Mouse (Mus musculus): ENCODE data around the gene Arl11. TPM values are rescaled to one million over a fixed set of nuclear protein-coding genes. Genes with fewer than 3 reads are reported as not detected.
A peak's percentile ranks its signal among the peaks of the same experiment; 100 is the strongest.
"Not testable (repeated sequence)": the region's sequence is repeated elsewhere in the genome, so short reads cannot be mapped to it uniquely, and the experiment has no call there.

The Arl11 gene
- polyA plus RNA-seq, 1 experiment from 2014 or later: 1.1 TPM

DNA sequence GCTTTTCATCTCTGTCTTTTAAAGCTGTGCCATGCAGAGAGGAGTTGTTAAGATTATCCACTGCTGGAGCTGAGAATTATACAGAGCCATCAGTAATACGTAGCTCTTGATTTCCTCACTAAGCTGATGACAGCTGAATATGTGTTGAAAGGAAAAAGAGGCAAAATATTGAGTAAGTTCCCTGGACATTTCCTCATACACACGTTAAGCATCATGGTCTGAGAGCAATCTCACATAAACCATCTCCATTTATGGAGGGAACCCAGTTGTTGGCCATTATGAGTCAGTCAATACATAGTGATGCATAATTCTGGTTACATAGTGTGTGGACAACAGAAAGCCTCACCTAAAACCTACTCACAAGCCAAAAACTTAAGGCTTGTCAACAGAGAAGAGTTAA is 7.1 kb upstream of the Arl11 start:
- WGBS: 58% methylated on average over 2 of the region's 2 CpGs
- H3K9ac ChIP-seq: no peak overlapping the region
- no peaks in the 10 kb centered on the region for H3K9me3 ChIP-seq
- no peak for ATAC-seq (ENCODE audit: borderline replicate concordance, extremely low read depth, low FRiP score, low TSS enrichment)
- H3K4me1 ChIP-seq: no peaks in the 10 kb centered on the region
- H3K27me3 ChIP-seq: no peaks in the 10 kb centered on the region
- no peak overlapping the region for H3K4me3 ChIP-seq
- H3K4me2 ChIP-seq: no peak overlapping the region
- no peak overlapping the region for H3K27ac ChIP-seq
- no peaks in the 10 kb centered on the region for H3K36me3 ChIP-seq

DNA sequence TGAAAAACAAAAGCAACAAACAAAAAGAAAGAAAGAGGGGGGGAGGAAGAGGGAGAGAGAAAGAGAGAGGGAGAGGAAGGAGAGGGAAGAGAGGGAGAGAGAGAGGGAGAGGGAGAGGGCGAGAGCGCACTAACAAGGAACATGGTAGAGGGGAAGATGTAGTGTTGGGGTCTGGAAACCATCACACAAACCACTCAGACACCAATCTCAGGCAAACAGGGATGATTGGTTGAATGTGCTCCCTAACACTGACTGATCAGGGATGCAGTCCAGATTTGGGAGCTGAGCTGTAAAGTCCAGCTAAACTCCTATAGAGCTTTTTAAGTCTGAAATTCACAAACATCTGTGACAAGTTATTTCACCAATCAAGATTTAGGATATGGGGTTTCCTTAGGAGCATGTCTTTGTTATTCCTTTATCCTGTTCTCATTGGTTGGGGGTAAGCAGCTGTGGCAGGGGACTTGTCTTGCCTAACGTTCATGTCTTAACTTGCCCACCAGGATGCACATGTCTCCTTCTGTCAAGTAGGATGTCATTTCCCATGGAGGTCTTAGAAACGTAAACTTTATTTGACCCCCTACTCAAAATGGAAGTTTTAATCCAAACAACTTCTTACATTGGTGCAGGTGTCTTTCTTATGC is 5.5 kb upstream of the Arl11 start:
- ATAC-seq (ENCODE audit: borderline replicate concordance, extremely low read depth, low FRiP score, low TSS enrichment): no peak
- Histone ChIP-seq H3K4me1 (no peaks in the 10 kb centered on the region), H3K27ac (no peak overlapping the region), H3K36me3 (no peaks in the 10 kb centered on the region), H3K27me3 (no peaks in the 10 kb centered on the region), H3K9ac (no peak overlapping the region), H3K9me3 (no peaks in the 10 kb centered on the region), H3K4me2 (no peak overlapping the region), H3K4me3 (no peak overlapping the region)
- WGBS: 65% methylated on average over 4 of the region's 4 CpGs

DNA sequence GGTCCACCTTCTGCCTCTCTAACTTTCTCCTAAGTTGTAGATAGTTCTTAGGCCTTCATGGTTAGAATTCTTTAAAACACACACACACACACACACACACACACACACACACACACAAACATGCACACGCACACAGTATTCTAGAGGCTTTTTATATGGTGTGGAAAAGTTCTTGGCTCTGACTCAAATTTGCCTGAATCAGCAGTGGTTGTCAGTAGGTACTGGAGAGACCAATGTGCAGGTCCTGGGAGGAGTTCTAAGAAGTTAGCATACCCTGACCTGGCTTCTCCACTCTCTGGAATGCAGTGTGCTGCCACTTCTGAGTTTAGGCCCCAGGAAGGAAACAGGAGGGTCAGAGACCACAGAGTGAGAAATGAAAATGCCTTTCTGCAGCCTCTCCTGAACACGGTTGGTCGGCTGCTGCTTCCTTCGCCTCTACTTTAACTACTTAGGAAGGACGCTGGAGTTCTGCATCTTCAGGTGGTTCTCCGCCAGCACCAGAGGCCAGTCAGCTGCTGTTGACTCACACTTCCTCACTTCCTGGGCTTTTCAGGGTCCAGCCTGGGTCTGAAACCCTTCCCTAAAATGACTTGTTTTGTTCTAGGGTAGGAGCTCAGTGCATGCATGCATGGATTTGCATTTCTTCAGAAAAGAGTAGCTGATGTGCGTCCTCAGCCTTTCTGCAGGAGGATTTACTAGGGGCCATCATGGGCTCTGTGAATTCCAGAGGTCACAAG is 651 bp downstream of the Arl11 start:
- peaks cover 15% of the 10 kb centered on the region for H3K4me1 ChIP-seq
- WGBS: 45% methylated on average over 7 of the region's 7 CpGs
- no peak overlapping the region for H3K9ac ChIP-seq
- peak; percentile 11; the same call in 1 of the 2 replicates for ATAC-seq (ENCODE audit: borderline replicate concordance, extremely low read depth, low FRiP score, low TSS enrichment)
- H3K36me3 ChIP-seq: no peaks in the 10 kb centered on the region
- H3K27me3 ChIP-seq: no peaks in the 10 kb centered on the region
- peak overlapping the region; percentile 16; the same call in 1 of the 2 replicates for H3K27ac ChIP-seq
- H3K9me3 ChIP-seq: no peaks in the 10 kb centered on the region
- no peak overlapping the region; the same call in 1 of the 2 replicates for H3K4me2 ChIP-seq
- no peak overlapping the region for H3K4me3 ChIP-seq

DNA sequence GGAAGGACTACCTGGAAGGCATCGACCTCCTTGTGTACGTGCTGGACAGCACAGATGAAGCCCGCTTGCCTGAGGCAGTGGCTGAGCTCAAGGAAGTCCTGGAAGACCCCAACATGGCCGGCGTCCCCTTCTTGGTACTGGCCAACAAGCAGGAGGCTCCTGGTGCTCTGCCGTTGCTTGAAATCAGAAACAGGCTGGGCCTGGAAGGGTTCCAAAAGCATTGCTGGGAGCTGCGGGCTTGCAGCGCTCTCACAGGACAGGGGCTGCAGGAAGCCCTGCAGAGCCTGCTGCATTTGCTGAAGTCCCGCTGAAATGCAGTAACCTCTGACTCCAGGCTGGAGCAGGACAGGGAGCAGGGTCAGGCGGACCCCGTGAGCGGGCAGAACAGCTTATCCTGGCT is 1.4 kb downstream of the Arl11 start:
- H3K9ac ChIP-seq: no peak overlapping the region
- no peaks in the 10 kb centered on the region for H3K9me3 ChIP-seq
- ATAC-seq (ENCODE audit: borderline replicate concordance, extremely low read depth, low FRiP score, low TSS enrichment): no peak
- no peaks in the 10 kb centered on the region for H3K36me3 ChIP-seq
- H3K27ac ChIP-seq: no peak overlapping the region
- no peaks in the 10 kb centered on the region for H3K27me3 ChIP-seq
- H3K4me2 ChIP-seq: no peak overlapping the region; the same call in 1 of the 2 replicates
- 37% methylated on average over 12 of the region's 12 CpGs for WGBS
- H3K4me1 ChIP-seq: peaks cover 15% of the 10 kb centered on the region
- H3K4me3 ChIP-seq: no peak overlapping the region

DNA sequence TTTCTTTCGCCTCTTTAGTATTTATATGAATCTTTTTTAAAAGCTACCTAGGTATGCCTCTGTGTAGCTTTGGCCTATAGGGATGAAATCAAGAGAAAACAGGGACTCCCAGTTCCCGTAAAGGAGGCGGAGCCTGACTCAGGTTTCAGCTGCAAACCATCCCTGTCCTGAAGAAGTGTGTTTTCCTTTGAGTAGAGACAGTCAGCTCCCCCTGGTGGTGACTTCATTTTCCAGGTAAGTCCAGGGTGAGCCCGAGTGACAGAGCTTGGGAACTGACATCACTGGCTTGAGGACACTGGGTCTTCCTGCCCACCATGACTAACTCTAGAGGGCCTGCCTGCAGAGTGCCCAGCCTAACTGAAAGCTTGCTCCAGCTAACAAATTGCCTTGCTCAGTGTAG is 7.3 kb downstream of the Arl11 start:
- Histone ChIP-seq H3K4me3 (no peak overlapping the region), H3K27ac (no peak overlapping the region), H3K27me3 (no peaks in the 10 kb centered on the region), H3K4me1 (no peaks in the 10 kb centered on the region), H3K9ac (no peak overlapping the region), H3K9me3 (no peaks in the 10 kb centered on the region), H3K4me2 (no peak overlapping the region), H3K36me3 (no peaks in the 10 kb centered on the region)
- ATAC-seq (ENCODE audit: borderline replicate concordance, extremely low read depth, low FRiP score, low TSS enrichment): no peak
- 27% methylated on average over 4 of the region's 4 CpGs for WGBS

DNA sequence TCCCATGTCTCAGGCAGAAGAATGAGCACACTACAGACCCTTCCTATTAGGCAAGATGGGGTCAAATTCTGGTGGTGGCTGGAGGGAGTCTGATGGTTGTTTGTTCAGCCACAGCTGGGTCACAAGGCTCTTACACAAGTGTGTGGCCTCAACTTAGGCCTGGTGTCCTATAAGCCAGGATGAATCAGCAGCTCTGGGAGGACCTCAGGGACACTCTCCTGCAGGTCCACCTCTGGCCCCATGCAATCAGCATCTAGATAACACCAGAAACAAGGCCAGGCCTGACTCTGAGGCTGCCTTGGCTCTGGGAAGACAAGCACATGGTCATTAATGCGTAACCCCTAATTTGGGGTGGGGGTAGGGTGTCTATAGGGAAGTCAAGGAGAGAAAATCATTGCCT is 11.2 kb downstream of the Arl11 start:
- Histone ChIP-seq H3K9ac (no peak overlapping the region), H3K9me3 (no peaks in the 10 kb centered on the region), H3K27ac (no peak overlapping the region), H3K36me3 (no peaks in the 10 kb centered on the region), H3K4me2 (no peak overlapping the region), H3K4me1 (no peaks in the 10 kb centered on the region), H3K27me3 (no peaks in the 10 kb centered on the region), H3K4me3 (no peak overlapping the region)
- WGBS: 70% methylated on average over 1 of the region's 1 CpGs
- ATAC-seq (ENCODE audit: borderline replicate concordance, extremely low read depth, low FRiP score, low TSS enrichment): no peak

DNA sequence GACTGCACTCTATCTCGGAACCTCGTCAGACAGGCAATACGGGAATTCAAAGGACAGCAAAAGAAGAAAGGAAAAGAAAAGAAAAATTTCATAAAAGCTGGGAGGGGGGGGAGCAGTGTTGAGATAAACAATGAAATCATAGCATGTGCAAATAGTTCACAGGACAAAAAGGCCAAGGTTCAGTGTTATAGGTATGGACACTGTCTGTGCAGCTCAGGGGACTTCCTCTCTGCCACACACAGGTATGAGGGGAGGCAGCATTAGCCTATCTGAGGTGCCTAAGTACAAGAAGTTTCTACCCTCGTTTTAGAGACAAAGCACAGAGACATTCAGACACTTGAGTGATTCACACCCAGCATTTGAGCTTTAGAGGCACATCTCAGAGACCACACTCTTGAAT is 11.6 kb downstream of the Arl11 start:
- Histone ChIP-seq H3K9me3 (no peaks in the 10 kb centered on the region), H3K4me3 (no peak overlapping the region), H3K27me3 (no peaks in the 10 kb centered on the region), H3K27ac (no peak overlapping the region), H3K36me3 (no peaks in the 10 kb centered on the region), H3K4me2 (no peak overlapping the region), H3K9ac (no peak overlapping the region), H3K4me1 (no peaks in the 10 kb centered on the region)
- ATAC-seq (ENCODE audit: borderline replicate concordance, extremely low read depth, low FRiP score, low TSS enrichment): no peak
- WGBS: 75% methylated on average over 4 of the region's 4 CpGs

DNA sequence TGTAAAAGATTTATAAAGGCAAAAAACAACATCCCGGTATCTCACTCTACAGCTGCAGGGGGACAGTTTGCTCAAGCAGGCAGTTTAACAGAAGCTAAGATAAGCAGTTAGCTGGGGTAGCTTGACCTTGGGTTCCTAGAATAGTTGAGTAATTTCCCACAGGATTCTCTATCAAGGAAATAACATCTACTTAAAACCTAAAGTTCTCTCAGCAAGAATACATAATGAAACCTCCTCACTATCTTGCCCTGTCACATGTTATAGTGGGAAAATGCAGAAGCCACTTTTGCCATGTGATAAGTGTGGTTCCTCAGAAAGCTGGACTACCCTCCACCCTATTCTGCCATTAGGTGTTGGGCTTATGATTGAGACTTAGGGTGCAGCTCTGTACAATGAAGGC is 13.2 kb downstream of the Arl11 start:
- peaks cover 2% of the 10 kb centered on the region; the same call in 1 of the 2 replicates for H3K4me1 ChIP-seq
- H3K27me3 ChIP-seq: no peaks in the 10 kb centered on the region
- no peaks in the 10 kb centered on the region for H3K9me3 ChIP-seq
- no peak overlapping the region for H3K4me2 ChIP-seq
- no peak overlapping the region for H3K4me3 ChIP-seq
- H3K27ac ChIP-seq: no peak overlapping the region
- H3K9ac ChIP-seq: no peak overlapping the region
- ATAC-seq (ENCODE audit: borderline replicate concordance, extremely low read depth, low FRiP score, low TSS enrichment): no peak
- 82% methylated on average over 1 of the region's 1 CpGs for WGBS
- no peaks in the 10 kb centered on the region for H3K36me3 ChIP-seq

DNA sequence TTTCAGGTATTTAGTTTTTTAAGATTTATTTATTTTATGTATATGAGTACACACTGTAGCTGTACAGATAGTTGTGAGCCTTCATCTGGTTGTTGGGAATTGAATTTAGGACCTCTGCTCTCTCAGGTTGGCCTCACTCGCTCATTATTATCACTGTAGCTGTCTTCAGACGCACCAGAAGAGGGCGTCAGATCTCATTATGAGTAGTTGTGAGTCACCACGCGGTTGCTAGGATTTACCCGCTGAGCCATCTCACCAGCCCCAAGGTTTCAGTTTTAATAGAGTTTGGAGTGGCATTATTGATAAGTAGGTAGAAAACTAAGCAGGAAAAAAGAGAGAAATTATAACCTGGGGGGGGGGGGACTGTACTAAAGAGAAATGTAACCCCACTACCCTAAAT is 17.5 kb downstream of the Arl11 start:
- not testable (repeated sequence) for ATAC-seq (ENCODE audit: borderline replicate concordance, extremely low read depth, low FRiP score, low TSS enrichment); H3K27me3 ChIP-seq; H3K27ac ChIP-seq; H3K36me3 ChIP-seq; H3K4me3 ChIP-seq; H3K9ac ChIP-seq; H3K4me2 ChIP-seq; H3K9me3 ChIP-seq; H3K4me1 ChIP-seq
- 23% methylated on average over 6 of the region's 6 CpGs for WGBS

DNA sequence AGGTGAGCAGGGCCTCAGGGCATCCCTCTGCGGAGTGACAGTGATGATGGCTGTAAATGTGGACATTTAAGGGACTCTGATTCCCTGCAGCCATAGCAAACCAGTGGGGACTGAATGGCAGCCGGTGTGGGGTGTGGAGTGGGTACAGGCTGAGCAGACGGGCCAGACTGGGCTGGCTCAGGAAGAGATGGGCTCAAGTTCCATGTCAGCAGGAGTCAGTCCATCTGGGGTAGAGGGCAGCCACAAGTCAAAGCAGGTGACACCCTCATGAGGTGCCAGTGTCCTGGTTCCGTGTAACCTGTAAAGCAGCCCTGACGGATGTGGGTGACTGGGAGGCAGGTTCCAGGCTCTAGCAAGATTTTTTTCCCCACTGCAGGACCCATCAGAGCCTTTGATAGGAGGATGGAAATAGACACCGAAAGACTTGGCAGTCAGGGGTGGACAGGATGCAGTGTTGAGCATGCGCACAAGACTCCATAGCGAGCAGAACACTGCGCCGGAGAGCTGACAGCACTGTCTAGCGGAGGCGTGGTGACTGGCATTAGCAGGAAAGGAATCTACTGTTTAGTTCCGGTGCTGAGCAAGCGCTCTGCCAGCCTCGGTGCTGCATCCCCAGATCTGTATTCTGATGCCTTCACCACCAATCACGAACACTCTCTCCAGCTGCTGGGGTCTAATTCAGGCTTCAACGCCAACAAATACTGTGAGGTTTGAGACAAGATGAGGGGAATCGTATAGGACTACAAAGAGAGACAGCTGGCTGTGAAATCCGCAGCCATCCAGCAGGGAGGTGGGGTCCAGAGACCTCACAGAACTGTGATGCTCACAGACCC is 18.3 kb downstream of the Arl11 start:
- Histone ChIP-seq H3K4me1 (peaks cover 7% of the 10 kb centered on the region; the same call in 1 of the 2 replicates), H3K4me3 (peak overlapping the region; percentile 17), H3K9me3 (no peaks in the 10 kb centered on the region), H3K9ac (0 out of 2 replicates have a peak overlapping the region, but pooled peaks have one; percentile 1), H3K27ac (no peak overlapping the region), H3K4me2 (peak overlapping the region; percentile 47), H3K27me3 (no peaks in the 10 kb centered on the region), H3K36me3 (no peaks in the 10 kb centered on the region)
- WGBS: 34% methylated on average over 19 of the region's 19 CpGs
- peak; percentile 53 for ATAC-seq (ENCODE audit: borderline replicate concordance, extremely low read depth, low FRiP score, low TSS enrichment)

DNA sequence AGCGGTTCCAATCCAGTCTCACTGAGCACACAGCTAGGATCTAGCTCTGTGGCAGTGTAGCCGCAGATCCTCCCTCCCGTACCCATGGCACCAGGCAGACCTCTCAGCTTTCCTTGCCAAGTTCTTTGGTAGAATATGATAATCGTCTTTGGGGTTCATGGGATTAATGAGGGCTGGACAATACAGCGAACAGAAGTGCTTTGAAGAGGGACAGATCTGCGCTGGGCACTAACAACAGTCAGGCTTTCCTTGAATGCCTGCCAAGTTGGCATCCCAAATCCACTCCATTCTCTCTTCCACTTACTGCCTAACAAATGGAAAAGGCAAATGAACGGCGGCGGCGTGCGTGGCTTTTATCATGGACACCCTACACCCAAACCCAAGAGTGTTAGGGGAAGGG is 21.0 kb downstream of the Arl11 start:
- 80% methylated on average over 11 of the region's 11 CpGs for WGBS
- no peaks in the 10 kb centered on the region for H3K9me3 ChIP-seq
- H3K9ac ChIP-seq: no peak overlapping the region
- no peak overlapping the region for H3K4me3 ChIP-seq
- H3K4me2 ChIP-seq: no peak overlapping the region
- no peaks in the 10 kb centered on the region for H3K27me3 ChIP-seq
- no peak for ATAC-seq (ENCODE audit: borderline replicate concordance, extremely low read depth, low FRiP score, low TSS enrichment)
- no peak overlapping the region for H3K27ac ChIP-seq
- H3K36me3 ChIP-seq: no peaks in the 10 kb centered on the region
- H3K4me1 ChIP-seq: peaks cover 7% of the 10 kb centered on the region; the same call in 1 of the 2 replicates

Measured in lung, embryonic 15.5 days (tissue).